Mouse (Mus musculus) adrenal gland, postnatal 4 days (tissue): ENCODE data around the gene Thpo. TPM values are rescaled to one million over a fixed set of nuclear protein-coding genes. Genes with fewer than 3 reads are reported as not detected.

ENCODE experiments used
- DNase-seq, 2 experiments: peaks; one replicate each; pipeline ENCODE4 v3.0.0; 2021 to 2022; ENCODE audit warnings: low spot score in 2 of 2, mixed read lengths in 2 of 2
- long read RNA-seq, 2 experiments: library from polyadenylated mRNA; stranded (forward); transcript quantifications; one replicate each; pipeline ENCODE4 v2.0.0; 2021
- total RNA-seq, 2 experiments: library from RNA; stranded (reverse); gene quantifications; 2 replicates each; pipeline ENCODE4 v1.2.3; 2021

Gene Thpo
- total RNA-seq: 1 to 10 TPM; 3.8 to 5.0 TPM
- long read RNA-seq, experiment 1, partial matches to known transcripts: 0 of 3 reads
- long read RNA-seq, experiment 1, other reads (novel, unspliced or antisense): 2 of 3 reads
- long read RNA-seq, experiment 2, partial matches to known transcripts: 0 of 2 reads
- long read RNA-seq, experiment 2, other reads (novel, unspliced or antisense): 0 of 2 reads

DNA sequence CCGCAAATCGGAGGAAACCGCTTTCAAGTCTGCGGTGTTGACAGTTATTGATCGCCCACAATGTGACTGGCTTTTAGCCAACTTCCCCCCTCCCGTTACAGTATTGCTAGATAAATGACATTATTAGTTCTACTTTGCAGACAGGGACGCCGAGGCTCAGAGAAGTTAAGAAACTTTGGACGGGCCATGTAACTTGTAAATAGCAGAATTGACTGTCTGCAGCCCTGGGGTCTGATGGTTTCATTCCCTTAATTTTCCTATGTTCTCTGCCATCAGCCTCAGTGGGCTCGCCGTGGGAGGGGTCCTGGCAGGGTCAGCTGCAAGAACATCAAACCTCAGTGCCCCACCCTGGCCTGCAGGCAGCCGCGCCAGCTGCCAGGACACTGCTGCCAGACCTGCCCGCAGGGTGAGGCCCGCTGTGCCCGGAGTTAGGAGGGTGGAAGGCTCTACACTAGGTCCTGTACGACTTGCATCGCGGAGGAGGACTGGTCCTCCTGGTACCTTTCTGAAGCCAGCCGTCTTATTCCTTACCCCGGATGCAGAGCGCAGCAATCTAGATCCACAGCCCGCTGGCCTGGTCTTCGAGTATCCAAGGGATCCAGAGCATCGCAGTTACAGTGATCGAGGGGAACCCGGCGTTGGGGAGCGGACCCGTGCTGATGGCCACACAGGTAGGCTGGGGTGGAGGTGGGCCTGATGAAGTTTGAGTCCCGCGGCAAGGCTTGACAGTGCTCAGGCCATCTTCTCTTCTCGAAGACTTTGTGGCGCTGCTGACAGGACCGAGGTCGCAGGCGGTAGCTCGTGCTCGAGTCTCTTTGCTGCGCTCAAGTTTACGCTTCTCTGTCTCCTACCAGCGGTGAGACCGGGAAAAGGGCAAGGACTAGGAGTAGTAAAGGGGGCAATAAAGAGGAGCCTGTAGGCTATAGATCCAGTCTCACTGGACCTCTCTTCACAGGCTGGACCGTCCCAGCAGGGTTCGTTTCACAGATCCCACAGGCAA lies at the start of gene Thpo:
TSS of gene Thpo (minus strand) at position 781 of the 1,000 bp plus-strand sequence.
- no peak for DNase-seq

DNA sequence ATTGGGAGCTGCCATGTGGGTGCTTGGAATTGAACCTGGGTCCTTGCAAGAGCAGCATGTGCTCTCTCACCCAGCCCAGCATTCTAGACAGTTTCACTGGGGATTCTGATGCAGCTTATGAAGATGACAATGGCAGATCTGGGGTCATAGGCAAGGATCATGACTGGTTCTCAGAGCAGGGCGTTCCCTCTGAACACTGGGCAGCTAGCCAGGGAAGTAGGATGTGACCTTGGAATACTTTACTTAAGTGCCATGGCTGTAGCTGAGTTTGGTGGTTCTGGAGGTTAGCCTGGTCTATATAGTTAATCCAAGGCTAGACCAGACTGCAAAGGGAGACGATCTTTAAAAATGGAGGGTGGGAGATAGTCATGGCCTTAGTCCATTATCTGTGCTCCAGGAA lies 49.6 kb upstream of the Thpo start:
- no peak for DNase-seq

DNA sequence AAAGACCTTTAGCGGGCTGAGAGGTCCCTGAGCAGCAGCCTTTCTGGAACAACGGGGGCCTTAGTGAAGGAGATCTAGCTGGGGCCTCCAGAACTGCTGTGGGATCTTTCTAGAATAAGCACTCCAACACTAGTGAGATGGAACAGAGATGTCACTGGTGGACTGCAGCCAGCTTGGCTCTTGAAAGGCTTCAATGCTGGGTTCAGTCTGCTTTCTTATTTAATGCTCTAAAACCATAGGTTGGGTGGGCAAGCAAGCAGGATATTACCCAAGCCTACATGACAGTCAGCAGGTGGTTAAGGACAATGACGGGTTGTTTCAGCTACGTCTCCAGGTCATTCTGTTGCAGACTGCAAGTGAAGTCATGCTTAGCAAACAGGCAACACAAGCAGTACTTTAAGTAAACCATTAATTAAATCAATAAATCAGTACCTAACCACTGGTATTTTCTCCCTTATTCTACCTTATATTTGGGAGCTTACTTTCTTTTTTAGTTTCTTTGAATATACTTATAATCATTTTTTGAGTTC lies 46.9 kb upstream of the Thpo start:
- DNase-seq: no peak

DNA sequence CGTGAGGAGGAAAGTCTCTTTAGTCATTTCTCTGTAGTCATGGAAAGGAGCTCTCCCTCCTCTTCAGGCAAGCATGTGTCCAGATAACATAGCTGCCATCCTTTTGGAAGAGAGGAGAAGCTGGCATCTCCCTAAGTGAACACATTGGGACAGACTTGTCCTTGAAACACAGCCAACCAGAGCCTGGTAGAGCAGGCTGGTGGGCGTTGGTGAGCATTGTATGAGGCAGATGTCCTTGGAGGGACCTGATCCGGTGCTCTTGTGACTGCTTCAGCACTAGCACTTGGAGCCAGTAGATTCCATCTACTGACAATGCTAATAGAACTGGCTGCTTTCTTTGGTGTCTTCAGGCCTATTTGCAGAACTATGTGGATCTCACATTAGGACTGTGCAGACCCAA lies 45.5 kb upstream of the Thpo start:
- no peak for DNase-seq

DNA sequence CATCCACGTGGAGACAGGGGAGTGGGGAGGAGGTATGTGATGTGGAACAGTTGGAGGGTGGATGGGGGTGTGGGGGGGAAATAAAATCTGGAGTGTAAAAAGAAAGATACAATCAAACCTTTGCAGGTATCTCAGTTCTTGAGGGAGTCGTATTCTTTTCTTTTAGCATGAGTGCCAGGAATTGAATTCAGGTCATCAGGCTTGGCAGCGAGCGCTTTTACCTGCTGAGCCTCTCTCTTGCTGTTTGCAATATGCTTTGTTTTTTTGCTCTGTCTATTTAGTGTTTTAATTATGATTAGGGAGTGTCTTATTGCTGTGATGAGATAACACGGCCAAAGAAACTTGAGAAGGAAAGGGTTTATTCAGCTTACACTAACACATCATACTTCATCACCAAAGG lies 40.7 kb upstream of the Thpo start:
- DNase-seq: no peak

DNA sequence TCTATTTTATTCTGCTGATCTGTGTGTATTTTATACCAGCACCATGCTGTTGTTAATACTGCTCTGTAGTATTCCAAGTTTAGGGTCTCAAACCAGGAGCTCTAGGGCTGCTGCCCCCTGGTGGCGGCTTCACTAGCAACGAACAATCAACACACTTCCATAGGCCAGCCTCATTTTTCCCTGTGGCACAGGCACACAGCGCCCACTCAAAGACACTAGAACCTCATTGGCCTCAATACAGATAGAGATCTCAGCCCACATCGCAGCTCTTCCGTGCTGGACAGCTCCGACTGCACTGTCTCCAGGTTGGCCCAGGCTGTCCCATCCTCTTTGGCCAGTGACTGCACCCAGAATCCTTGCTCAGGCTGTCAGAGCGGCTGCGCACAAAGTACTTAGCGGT lies 30.9 kb upstream of the Thpo start:
- peak in 1 of 2 experiments; percentile 14 for DNase-seq

DNA sequence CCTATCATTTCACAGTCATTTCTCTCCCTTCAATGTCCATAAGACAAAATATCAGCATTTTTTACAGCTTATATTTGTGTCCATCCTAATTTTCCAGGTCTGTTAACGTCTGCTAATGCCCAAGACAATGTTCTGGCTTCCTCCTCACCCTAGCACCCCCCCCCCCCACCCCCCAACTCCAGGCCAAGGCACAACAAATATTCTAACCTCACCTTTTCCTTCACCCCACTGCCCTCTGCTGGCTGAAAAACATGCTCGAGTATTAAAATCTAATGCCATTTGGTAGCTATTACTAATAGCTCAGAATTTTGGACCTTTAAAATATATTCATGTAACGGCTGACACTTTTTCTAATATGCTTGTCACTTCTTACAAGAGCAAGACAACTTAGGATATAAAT lies 27.4 kb upstream of the Thpo start:
- peak in 1 of 2 experiments; percentile 15 for DNase-seq

DNA sequence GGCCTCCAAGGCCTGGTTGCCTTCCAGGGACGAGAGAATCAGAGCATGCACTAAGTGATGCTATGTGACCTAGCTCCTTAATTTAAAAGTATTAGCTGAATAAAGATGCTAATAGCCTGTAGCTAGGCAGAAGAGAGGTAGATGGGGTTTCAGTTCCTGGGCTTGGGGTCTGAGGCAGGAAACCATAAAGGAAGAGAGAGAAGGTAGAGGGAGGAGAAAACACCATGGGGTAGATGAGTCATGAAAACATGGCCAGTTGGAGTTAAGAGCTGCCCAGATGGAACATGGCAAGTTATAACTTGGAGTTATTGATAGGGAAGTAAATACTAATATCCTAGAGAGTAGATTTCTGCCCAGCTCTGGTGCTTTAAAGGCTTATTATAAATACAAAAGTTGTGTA lies 23.1 kb upstream of the Thpo start:
- DNase-seq: no peak

DNA sequence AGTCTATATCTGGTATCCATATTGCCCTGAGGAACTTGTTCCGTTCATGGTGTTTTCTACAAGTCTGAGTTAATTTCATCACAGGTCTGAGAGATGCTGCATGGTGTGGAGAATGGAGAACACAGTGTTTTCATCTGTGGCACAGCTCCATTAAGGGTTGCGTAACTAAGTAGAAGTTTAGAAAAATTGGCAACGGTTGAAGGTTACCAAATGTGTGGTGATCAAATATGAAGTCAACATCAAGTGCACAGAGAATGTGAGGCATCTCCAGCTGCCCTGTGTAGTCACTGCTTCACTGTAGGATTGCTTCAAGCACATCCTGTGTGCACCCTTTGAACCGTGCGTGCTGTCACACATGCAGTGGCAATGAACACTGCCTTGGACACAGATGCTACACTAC lies 21.7 kb upstream of the Thpo start:
- DNase-seq: no peak

DNA sequence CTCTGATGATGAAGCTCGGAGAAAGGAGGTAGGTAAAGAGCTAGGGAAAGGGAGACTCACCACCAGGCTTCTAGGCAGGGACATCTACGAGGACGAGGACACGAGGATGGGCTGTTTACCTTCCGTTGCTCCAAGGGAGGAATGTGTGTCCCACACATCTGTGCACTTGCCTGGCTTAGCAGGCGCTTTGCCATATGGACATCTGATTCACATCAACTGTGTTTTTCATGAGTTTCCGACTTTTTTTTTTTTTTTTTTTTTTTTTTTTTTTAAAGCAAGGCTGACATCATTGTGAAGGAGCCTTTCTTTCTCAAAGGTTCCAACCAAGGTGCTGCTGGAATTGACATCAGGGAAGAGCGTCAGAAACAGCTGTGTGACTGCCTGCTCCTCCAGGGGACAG lies 16.2 kb upstream of the Thpo start:
- no peak for DNase-seq

DNA sequence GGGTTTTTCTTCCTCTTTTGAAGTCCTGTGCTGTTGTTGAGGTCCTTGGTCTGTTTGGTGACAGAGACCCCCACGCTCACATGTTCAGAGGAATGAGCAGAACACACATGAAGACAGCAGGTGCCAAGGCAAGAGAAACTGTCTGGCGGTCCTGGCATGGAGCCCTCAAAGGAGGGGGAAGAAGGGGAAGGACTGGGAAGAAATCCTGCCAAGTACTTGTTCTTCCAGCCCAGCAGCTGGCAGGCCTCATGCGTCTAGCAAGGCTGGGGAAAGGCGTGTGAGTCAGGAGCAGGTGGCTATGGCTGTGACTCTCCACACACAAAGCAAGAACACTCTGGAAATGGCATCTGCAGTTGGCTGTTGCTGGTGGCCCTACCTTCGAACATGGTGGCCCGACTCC lies 12.3 kb upstream of the Thpo start:
- DNase-seq: no peak

DNA sequence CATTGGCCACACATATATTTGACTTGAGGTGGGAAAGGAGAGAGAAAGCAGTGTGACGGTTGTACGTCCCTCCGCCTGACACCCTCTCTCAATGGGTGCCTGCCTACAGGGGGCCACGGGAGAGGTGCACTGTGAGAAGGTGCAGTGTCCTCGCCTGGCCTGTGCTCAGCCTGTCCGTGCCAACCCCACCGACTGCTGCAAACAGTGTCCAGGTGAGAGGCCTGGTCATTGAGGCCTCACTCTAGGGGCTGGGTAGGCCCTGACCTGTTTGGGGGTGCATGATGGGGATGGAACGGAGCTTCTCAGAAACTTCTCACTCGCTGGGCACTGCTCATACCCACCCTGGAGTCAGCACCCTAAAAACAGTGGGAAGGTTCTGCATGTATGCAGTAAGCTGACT lies 5.5 kb upstream of the Thpo start:
- no peak for DNase-seq

DNA sequence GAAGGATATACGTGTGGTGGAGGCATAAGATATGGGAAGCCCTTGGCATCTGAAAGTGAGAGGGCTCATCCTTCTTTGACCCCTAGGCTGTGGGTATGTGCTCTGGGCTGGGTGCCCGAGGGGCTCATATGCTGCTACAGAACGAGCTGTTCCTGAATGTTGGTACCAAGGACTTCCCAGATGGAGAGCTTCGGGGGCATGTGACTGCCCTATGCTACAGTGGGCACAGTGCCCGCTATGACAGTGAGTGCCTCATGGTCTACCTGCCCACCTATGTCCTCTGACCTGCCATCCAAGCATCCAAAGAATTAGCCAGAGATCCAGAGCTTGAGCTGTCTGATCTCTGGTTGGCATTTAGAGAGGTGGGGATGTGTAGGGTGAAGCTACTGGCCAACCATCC lies 2.5 kb upstream of the Thpo start:
- no peak for DNase-seq

DNA sequence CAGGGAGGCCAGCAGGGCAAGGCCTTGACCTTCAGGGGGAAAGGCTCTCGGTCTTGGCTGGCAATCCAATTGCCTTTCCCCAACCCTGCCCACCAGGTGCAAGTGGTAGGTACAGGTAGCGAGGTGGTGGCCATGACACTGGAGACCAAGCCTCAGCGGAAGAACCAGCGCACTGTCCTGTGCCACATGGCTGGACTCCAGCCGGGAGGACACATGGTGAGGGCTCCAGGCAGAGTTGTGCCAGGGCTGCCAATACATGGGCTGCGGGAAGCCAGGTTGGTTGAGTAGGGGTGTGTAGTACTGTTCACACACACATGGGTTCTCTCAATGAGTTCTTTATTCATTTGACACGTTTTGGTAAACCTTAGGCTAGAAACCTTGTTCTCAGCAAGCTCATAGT lies 1.9 kb upstream of the Thpo start:
- DNase-seq: no peak

DNA sequence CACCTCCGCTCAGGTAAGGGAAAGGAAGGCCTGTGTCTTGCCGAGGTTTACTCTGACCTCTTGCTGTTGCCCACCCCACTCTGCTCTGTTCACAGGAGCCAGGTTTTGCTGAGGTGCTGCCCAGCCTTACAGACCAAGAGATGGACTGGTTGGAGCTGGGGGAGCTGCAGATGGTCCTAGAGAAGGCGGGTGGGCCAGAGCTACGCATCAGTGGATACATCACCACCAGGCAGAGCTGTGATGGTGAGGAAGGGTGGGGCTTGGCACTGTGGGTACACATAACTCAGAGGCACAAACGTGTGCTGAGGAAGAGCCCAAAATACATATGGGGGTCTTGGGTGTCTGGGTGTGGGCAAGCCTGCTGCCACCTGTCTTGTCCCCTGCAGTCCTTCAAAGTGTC lies 1.3 kb upstream of the Thpo start:
- no peak for DNase-seq

DNA sequence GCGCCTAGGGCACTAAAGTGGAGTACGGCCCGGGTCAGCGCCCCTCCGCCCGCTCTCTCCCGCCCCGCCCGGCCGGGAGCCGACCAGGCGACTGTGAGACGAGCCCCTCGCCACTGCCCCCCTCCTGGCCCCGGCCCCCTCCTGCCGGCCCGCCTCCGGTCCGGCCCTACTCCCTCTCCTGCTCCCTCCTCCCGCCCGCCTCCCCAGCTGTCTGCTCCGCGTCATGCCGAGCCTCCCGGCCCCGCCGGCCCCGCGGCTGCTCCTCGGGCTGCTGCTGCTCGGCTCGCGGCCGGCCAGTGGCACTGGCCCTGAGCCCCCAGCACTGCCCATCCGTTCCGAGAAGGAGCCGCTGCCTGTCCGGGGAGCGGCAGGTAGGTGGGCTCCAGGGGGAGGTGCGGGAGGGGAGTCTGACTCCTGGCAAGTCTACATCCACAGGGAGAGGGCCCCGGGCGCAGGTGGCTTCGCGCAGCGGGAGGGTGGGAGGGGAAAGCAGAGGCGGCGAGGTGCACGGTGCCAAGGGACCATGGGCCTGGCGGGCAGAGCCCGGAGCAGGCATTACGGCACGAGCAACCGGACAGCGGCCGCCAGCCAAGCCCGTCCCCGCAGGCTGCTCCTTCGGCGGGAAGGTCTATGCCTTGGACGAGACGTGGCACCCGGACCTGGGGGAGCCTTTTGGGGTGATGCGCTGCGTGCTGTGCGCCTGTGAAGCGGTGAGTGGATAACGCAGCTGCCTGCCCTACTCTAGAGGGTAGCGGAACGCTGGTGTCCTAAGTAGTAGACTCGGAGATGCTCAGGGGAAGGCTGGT lies 1.2 kb downstream of the Thpo start, which contains the start of gene Chrd:
TSS of gene Chrd (plus strand) at position 203 of the 806 bp plus-strand sequence.
- DNase-seq: peak in 1 of 2 experiments; percentile 47

DNA sequence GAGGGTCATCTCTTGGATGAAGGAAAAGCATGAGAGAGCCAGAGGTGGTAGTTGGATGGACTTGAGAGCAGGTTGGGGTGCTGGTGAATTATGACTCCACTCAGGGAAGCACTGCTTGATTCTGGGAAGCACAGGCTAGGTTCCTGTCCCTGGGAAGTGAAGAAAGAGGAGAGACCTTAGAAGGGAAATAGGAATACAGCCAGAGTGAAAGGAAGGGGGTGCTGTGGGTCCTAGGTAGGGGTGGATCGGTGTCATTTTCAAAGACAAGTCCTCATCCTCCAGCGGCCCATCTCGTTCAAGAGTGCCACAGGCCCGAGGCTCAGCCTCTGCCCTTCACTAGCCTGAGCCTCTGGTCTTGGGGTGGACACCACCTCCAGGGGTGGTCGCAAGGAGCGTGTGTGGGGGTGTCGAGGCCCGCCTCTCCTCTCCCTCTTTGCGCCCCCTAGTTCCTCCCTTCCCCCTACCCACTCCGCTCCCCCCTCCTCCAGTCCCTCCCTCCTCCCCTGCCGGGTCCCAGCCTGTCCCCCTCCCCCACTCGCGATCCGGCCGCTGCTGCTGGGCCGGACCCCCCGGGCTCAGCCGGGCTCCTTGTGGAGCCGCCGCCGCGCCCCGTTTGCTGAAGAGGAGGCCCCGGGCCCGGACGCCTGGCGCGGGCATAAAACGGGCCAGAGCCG lies 1.9 kb downstream of the Thpo start:
- no peak for DNase-seq

DNA sequence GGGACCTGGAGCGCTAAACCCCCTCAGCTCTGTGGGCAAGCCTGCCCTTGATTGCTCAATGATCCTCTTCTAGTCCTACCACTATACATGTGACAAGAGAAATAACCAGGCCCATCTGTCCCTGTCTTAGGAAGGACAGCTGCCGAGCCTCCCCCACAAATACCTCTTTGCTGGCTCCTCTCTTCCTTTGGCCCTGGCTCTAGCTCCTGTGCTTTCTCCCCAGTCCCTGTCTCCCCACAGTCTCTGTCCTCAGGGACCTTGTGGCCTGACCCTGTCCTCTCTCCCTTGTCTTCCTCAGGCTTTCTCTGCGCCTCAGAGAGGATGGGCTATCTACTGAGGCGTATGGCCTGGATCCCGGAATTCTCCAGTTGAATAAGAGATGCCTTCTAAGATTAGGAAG lies 2.6 kb downstream of the Thpo start:
- DNase-seq: no peak

DNA sequence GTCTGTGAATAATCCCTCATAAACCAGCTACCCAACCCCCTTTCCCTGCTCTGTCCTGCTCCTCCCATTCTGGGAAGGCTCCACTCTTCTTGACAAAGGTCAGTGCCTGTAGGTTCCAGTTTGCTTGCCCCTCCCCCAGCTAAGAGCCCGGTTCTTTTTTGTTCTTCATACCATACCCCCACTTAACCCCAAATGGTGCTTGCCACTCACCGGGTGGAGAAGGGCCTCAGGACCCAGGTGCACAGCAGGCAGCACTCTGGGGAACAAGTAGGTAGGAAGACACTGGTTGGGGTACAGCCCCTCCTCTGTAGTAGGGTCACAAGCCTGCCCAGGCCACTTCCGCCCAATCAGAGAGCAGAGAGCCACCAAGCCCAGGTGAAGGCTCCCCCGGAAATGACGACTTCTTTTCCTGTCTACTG lies 4.0 kb downstream of the Thpo start:
- no peak for DNase-seq

DNA sequence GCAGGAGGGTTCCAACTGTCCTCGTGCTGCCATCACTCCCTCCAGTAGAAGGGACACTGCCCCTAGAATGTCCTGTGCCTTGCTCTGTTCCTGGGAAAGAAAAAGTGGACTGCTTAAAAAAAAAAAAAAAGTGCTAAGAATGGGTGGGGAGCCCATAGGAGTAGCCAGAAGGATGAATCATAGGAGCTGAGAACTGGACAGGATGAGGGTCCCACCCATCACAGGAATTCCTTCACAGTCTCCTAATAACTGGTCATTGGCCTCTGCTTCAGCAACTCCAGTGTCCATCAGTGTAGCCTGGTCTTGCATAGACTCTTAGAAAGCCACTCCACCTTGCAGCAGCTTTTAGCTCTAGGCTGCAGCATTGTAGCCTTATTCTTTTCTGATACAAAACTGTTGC lies 7.9 kb downstream of the Thpo start:
- no peak for DNase-seq

DNA sequence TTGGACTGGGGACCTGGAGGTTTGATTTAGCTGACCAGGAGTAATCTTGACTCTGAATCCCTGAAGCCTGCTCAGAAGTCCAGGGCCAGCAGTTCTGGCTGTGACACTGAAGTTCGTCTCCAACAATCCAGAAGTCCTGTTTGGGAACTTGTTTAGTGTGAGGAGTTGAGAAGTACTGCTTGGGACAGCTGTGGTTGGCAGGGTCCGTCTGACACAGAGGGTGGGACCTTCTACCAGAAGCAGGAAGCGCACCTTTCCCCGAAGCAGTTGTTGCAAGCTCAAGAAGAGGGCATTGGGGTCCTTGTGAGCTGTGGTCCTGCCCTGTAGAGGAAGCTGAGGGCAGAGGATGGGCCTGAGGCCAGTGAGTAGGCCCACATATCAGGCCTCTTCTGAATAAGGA lies 8.6 kb downstream of the Thpo start:
- no peak for DNase-seq
